Mouse (Mus musculus): ENCODE results near the gene Areg.

Areg gene

DNA sequence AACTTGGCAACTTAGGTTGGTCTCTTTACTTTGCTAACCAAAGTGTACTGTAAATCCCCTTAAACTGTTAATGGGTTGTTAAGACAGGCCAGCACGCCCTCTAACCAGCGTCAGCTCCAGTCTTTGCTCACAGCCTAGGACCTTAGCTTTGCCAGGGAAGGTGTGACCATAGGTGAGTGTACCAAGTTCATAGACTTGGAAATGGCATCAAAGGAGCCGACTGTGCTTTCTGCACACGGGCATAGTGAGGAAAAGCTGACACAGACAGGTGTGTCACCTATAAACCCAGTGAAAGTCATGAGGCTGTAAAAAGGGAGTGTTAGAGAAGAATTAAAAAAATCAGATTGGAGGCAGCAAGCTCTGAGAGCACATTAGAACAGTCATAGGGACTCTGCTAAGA is 23.4 kb downstream of the Areg start:
- no peak for DNase-seq (ENCODE audit: low read depth, low spot score)

DNA sequence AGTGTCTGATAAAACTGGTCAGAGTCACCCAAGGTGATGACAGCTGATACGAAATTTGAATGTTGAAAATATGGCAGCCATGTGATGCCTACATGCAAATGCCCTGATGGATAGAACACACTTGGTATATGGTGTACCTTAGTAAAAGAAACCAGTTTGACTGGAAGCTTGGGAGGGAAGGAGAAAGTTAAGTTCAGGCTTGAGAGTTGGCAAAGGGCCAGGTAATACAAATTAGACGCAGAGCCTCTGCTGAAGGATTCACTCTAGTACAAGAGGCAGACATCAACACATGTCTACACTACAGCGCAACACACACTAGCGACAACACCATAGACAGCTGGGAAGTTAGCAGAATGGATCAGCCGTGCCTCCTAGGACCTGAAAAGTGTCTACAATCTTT is 27.2 kb downstream of the Areg start:
- DNase-seq (ENCODE audit: low read depth, low spot score) = no peak

DNA sequence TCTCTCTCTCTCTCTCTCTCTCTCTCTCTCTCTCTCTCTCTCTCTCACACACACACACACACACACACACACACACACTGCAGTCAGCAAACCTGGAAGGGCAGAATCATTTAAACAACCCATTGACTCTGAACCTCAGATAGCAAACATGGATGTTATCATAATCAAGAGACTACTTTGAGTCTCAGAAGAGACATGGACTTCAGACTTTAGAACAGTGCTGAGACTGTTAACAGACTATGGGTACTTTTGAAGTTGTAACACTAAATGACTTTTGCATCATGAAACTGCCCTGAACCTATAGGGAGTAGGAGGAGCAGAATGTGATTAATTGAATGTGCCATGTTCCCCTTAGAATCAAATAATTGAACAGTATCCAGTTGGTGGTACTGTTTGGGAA is 37.0 kb downstream of the Areg start:
- no peak for DNase-seq (ENCODE audit: low read depth, low spot score)

DNA sequence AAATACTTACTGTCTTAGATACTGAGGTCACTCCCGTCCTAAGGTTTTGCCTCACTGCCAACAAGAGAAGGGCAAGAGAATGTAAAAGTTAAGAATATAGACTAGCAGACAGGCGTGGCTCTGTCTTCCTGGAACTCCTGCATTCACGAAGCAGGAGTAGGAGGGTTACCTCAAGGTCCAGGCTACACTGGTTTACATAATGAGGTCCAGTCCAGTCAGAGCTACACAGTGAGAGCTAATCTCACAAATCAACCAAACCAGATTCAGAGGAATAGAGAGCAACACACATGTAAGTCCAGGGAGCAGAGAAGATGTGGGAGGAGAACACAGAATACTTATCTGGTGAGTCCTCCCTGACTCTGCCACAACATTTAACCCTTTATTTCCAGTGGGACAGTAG is 55.2 kb downstream of the Areg start:
- DNase-seq (ENCODE audit: low read depth, low spot score) = no peak
